Mouse (Mus musculus): ENCODE data around the gene Chtop.

- no peak for TF ChIP-seq CTCF (IDR thresholded peaks at IDR 0.05; ENCODE audit: control insufficient read depth, insufficient read depth, insufficient replicate concordance, low read depth, low read length)
- no peak for TF ChIP-seq POLR2A (IDR thresholded peaks at IDR 0.05; ENCODE audit: control insufficient read depth, low read depth, low read length)
Observed at GRCm38 (mm10) chr3:90515789-90516188, 6.5 kb upstream of the Chtop start.
